Mouse (Mus musculus) WW6 (cell line): ENCODE data around the gene Ncoa1.

Experiments
- DNase-seq: peaks from one replicate; pipeline ENCODE4 v3.0.0-alpha.2; 2013; ENCODE audit warnings: low read depth, low spot score

Gene Ncoa1

DNA sequence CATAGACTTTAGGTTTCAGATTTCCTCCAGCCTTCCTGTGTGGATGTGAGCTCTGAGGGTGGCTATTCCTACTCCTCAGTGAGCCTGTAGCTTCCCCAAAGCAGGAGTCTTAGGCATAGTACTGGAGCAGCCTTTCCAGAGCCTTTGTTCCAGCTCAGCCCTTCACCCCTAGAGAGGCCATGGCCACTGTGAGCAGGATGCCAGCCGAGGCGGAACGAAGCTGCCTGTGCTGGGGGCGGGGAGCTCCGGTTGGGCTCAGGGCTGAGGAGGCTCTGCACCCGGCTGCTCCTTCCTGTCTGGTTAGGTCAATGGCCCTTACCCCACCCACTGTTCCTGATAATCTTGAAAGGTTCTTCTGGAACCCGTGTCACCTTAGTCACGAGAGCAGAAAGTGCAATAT lies 264.1 kb downstream of the Ncoa1 start:
- no peak for DNase-seq

- DNase-seq = no peak
Observed at GRCm38 (mm10) chr12:4211174-4211573, 265.8 kb downstream of the Ncoa1 start.

- no peak for DNase-seq
Observed at GRCm38 (mm10) chr12:4209196-4209595, 267.8 kb downstream of the Ncoa1 start.

DNA sequence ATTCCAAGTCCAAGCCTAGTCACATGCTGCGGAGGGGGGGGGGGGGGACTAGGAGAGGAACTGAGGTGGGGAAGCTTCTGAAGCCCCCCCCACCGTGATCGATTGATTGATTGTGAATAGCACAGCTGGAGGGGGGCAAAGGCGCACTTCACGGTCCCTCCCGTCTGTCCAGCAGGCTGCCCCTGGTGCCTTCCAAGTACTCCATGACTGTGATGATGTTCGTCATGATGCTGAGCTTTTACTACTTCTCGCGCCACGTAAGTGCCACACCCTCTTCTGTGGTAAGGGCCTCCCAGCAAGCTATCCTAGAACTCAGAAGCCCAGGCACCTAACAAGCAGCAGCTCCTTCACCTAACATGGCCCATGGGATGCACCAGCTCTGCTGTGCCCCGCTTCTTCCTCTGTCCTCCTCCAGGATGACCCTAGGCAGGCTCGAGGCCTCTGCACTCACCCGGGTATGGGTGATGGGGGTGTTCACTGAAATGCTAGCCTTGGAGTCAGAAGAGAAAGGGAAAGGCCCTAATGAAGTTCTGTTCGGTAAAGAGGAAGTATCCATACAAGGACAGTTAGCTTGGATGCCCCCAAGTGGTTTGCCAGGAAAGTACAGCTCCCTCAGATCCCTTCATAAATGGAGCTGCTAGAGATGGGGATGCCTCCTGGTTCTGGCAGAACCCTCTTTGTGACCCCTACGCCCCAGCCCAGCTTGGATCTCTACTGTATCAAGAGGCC lies 268.4 kb downstream of the Ncoa1 start:
- no peak for DNase-seq

DNA sequence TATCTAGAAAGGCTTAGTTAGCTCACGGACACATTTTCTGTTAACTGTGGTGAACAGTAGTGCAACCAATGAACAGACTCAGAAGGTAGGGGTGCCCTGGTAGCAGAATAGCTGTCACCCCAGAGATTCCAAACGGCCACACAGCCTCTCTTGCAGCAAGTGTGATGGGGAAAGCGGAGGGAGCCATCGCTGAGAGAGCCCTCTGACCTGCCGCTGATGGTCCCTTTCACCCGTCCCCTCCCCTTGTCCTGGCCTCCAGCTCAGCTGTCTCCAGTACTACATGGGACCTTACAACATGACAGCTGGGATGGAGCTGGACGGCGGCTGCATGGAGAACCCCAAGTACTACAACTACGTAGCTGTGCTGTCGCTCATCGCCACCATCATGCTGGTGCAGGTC lies 270.9 kb downstream of the Ncoa1 start:
- DNase-seq = no peak

DNA sequence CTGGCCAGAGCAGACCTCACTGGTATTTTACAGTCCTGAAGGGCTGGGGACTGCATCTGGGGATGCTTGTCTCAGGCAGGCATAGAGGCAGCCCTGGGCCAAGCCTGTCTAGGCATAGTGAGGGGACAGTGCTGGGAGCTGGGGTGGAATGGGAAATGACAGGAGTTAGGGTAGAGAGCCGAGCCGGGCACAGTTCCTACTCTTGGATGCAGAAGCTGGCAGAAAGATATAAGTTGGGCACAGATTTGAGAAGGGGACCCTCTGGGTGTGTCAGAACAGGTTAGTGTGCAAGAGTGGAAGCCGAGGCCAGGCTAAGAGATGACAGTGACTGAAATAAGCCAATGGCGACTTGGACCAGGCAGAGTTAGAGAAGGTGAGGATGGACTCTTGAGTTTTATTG lies 274.8 kb downstream of the Ncoa1 start:
- DNase-seq = no peak

- DNase-seq = no peak
Observed at GRCm38 (mm10) chr12:4201454-4202200, 275.4 kb downstream of the Ncoa1 start.

DNA sequence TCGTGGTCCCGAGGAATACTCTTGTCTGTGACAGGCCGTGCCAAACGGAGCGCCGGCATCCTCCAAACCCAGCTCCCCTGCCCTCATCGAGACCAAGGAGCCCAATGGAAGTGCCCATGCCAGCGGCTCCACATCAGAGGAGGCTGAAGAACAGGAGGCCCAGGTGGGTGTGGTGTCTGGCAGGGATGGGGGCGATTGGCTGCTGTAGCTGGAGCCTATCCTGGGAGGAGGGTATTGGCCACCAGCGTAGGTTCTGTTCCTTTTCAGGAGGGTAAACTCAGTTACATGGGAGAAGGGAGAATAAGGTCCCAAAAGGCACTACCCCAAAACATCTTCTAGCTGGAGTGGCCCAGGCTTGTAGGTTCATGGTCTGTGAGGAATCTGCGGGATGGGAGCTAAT lies 277.7 kb downstream of the Ncoa1 start:
- DNase-seq = no peak

DNA sequence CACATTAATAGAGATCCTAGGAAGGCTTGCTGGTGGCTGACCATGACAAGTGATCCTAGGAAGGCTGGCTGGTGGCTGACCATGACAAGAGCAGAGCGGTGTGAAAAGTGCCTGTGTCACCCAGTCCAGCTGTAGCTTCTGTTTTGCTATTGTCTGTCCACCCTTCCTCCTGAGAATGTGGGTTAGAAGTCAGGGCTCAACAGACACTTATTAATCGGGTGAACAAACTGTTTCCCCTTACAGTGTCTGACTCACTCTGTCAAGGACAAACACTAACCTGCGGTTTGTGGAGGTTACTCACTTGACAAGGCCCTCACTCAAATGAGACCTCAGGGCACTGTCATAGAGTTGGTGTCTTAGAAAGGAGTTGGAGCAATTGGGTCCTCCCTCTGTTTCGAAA lies 278.3 kb downstream of the Ncoa1 start:
- no peak for DNase-seq
